Mouse (Mus musculus) gastrocnemius, adult 8-10 months (tissue): ENCODE data around the gene Pax1. TPM values are rescaled to one million over a fixed set of nuclear protein-coding genes. Genes with fewer than 3 reads are reported as not detected.

Source experiments
- DNase-seq, 2 experiments: peaks; one replicate each; pipeline ENCODE4 v3.0.0; 2022; ENCODE audit warnings: low spot score in 2 of 2
- total RNA-seq, 4 experiments: library from RNA; stranded (reverse); gene quantifications; 2 replicates each; pipeline ENCODE4 v1.2.4; 2022

Gene Pax1
- total RNA-seq, result not detected

DNA sequence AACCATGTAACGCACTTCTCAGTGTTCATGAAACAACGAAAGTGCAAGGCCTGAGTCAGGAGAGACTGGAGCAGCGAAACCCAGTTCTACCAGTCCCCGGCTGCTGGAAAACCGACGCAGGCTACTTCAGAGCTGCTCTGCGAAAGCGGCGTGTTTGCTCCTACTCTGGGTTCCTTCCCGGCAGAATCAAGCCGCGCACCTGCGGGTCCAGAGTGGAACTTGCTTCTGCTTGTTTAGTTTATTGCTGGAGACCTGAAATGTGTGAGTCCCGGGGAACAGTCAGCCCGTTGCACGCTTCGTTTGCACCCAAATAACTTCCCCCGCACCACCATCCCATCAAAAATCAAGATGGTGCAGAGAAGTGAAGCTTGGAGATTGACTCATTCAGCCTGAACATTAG lies at the start of gene Pax1:
TSS of gene Pax1 (plus strand) at position 345 of the 400 bp plus-strand sequence.
- no peak for DNase-seq

DNA sequence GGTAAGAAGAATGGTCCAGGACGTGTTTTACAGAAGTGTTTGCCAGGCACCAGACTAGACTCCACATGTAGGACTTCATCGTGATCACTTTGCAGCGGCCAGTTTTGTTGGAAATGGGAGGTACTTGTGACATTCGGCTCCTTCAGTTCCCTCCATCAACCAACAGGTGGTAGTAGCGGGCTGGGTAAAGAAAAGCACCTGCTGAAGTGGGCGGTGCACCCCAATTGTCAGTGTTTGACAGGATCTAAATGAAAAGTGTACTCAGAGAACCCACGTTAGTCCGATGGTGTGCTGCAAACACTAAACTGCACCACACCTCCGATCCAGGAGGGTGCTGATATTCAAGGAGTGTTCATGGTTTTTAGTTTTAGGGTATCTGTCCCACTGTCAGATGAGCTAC lies 40.7 kb upstream of the Pax1 start:
- DNase-seq, result no peak

DNA sequence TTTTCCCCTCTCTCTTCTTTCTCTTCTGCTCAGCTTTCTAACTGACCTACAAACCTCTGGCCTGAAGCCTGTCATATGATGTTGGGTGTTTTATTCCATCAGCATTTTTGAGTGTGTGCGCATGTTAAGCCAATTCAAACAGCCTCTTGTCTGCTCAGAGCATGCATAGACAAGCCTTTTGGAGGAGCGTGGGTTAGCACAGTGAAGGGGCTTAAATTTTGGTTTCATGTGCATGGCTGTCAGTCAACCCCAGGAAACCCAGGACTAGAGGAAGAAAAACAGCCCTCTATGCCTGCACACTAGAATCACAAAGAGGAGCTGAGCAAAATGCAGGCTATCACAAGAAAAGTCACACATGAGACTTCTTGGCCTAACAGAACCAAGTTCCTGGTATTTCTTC lies 36.5 kb upstream of the Pax1 start:
- DNase-seq, result no peak

DNA sequence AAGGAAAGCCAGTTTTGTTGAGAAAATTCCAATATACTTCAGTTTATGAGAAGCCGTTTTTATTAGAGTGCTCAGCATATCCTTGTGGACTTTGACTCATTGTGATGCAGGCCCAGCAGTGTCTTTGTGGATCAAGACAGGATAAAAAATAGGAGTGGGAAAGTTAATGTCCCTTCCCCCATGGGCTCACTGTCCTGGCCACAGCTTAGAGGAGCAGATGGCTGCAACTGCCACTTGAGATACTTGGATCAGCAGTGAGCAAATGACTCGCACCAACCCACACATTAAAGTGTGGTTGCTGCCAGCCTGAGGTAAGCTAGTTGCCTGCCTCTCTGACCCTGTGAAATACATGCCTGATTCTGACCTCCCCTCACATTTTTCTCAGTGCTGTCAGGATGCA lies 29.0 kb upstream of the Pax1 start:
- DNase-seq, result no peak

DNA sequence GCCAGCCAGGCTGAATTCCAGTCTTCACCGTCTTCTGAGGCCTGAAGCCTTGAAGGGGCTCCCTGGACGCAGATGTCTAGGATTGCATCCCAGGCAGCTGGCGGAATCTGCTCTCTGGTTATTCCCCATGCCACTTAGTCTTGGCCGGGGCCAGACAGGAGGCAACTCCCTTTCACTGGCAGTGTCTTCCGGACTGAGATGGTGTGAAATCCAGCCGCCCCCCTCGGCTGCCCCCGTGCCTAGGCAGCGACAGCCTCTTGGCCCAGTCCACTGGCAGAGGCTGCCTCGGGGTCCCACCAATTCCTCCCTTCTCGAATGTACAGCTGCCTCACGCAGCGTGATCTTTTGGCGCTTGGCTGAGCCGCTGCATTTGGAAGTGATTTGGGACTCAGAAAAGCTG lies 23.0 kb upstream of the Pax1 start:
- DNase-seq, result no peak

DNA sequence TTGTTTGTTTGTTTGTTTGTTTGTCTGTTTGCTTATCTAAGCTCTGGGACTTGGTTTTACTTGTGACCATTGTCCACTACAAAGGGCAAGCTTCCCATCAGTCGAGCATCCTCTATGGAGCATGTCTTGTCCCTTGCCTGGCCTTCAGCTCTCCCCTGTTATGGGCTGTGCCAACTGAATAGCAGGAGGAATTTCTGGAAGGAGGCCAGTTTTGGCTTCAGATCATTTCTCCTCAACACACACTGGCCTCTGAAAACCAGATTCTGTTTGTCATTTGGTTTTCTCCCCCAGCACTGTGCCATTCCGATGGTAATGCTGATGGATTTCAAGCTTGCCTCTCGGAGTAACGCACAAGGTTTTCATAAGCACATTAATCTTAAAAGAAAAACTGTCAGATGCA lies 21.9 kb upstream of the Pax1 start:
- no peak for DNase-seq

DNA sequence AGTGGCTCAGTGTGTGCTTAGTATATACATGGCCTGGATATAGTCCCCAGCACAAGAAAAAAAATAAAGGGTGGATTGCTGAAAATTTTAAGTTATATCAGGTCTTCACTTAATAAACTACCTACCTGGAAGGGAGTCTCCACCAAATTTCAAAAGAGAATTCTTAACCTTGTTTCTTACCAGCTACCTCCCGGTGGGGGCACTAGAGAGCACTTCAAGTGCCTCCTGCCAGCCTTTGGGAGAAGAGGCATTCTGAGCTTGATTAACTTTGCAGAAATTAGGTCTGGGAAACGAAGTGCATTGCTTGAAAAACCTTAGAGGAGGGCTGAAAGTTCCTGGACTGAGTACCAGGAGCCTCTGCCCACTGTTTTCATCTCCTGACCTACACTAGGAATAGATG lies 19.5 kb upstream of the Pax1 start:
- no peak for DNase-seq

DNA sequence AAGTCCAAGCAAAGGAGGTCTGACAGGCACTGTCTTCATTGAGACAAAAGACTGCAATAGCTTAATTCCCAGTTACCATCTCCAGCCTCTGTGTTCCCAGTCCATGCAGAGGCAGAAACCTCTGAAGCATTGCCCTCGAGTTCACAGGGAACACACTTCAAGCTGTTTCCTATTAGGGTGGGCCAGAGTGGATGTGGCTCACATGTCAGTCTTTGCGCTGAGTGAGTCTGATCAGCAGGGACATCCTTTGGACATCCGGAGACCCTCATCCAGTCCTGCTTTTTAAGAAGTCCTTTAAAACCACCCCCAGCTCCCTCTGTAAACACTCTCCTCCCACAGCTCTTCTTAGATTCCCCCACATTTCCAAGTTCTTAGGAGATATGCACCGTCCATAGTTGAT lies 2.0 kb upstream of the Pax1 start:
- DNase-seq, result no peak

DNA sequence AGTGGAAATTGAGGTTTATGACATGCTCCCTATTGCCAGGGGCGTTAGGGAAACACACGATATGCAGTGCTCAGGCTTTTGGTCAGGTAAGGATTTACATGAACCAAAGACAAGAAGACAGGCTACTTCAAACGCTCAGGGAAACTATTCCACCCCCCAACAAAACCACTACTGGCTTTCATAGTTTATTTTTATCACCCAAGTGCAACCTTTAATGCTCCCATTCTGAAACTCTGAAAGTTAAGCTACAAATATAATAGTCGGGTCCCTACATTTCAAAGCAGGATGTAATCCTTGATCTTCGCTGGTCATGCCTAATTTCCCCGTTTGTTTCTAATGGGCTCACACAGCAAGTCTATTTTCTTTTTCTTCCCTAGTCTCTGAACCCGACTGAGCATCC lies 1.3 kb upstream of the Pax1 start:
- DNase-seq, result no peak

DNA sequence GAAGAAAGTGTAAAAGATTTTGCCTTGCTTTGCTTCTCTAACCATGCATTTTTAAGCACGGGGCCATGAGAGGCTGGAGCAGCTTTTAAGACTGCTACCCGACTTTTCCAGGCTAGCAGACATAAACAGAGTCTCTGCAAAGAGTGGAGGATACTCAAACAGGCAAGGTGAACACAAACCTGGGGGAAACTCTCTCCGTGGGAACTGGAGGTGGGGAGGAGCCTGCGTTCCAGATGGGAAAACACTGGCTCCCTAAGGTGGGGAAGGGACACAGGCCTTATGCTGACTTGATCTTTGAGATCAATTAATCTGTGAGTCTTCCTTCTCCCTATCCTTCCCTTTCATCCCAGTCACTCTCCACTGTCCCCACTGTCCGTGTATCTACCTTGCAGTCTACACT lies 869 bp upstream of the Pax1 start:
- DNase-seq, result no peak

DNA sequence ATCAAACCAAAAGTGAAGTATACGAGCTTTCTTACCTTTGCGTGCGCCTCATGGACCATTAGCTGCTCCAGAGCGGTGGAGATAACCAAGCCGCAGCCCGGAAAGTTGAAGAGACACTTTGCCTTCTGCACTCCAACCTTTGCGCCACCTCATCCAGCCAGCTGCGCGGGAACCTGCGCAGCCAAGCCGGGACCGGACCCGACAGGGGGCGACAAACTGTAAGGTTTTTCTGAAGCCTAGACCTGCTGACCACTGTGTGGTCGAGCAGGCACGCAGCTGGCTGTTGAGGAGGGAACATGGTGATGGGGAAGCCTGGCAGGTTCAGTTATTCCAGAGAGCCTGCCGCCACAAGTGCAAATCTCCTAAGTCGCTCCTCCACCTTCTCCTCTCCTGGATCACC lies 591 bp downstream of the Pax1 start:
- no peak for DNase-seq

DNA sequence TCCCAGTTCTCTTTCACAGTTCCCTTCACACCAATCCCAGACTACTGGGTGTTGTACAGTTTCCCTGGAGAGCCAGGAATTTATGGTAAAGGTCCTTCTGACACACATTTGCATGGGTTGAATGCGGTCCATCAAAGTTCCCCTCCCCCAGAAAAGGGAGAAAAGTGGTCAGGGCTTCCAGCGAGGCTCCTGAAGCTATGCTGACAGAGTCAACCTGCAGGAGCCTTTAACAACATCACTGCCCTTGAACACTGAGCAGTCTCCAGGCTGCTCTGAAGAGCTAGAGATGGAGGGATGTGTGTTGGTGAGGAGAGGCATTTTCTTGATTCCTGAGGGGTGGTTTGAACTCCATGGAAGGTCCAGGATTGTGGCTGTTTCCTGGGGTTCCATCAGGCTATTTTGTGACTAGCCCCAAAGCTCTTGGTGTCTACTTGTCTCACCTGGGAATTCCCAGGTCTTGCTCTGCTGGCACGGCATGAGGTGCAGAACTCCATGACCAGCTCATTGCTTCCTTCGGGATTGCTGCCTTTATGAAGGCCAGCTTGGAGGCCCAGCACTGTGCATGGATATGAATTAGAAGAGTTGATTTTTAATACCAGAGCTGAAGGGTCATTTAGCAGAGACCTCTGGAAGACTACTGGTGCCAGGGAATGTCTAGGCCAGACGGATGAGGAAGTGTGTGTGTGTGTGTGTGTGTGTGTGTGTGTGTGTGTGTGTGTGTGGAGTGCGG lies 1.8 kb downstream of the Pax1 start:
- no peak for DNase-seq

DNA sequence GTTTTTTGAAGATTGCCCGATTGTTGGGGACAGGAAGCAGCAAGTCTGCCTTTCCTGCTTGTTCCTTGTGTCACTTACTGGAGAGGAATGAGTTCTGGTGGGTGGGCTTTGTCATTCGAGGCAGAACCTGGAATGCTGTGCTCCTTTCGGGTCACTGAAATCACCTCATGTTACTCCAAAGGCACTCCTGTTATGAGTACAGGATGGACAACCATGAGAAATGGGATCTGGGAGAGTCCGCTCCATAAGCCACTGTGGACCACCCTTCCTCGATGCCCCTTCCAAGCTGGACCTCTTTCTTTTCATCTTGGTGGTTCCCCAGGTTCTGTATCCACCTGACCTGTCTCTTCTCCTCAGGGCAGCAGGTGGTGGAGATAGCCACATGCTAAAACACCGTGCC lies 2.5 kb downstream of the Pax1 start:
- no peak for DNase-seq

DNA sequence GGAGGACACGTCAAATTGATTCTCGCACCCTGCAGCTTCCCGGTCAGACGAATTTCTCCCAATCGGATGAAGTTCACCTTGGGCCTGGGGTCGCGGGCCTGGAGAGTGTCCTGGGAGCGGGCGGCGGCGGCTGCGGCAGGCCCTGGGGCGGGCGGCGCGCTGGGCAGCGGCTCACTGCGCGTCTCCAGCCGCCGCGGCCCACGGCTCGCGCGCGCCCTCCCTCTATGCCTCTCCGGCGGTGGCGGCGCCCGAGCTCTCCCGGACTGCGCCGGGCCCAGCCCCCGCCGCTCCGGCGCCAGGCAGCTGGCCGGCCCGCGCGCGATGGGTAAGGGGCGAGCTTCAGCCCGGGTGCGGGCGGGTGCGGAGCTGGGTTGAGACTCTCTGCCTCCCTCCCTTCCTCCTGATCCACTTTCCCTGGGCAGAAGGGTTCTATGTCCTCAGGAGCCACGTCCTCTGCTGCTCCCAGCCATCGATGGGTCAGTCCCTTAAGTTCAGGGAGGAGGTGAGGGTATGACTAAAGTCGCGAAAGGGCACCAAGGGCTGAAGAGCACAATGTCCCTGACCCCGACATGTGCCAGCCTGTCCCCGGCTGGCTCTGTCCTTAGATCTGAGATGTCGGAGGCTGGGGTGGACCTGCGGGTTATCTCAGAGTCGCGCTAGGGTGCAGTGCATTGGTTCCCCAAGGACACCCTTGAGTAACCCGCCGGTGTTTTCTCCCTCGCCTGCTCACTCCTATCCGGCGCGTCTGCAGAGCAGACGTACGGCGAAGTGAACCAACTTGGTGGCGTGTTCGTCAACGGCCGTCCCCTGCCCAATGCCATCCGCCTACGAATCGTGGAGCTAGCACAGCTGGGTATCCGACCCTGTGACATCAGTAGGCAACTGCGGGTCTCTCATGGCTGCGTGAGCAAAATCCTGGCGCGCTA lies 3.5 kb downstream of the Pax1 start:
- no peak for DNase-seq

DNA sequence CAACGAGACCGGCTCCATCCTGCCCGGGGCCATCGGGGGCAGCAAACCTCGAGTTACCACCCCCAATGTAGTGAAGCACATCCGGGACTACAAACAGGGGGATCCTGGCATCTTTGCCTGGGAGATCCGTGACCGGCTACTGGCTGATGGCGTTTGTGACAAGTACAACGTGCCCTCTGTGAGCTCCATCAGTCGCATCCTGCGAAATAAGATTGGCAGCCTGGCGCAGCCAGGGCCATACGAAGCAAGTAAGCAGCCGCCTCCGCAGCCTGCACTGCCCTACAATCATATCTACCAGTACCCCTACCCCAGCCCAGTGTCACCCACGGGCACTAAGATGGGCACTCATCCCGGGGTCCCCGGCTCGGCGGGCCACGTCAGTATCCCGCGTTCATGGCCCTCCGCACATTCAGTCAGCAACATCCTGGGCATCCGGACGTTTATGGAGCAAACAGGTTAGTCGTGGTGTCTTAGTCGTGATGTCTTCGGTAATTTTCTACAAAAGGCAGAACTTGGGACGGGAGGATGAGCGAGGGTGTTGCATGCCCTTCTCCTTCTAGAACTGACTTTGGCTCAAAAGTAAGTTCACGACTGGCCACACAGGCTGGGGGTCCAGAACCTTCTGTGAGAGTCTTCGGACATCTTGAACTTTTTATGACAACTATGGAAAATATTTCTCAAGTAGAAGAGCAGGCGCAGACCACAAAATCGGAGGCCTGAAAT lies 4.3 kb downstream of the Pax1 start:
- no peak for DNase-seq

DNA sequence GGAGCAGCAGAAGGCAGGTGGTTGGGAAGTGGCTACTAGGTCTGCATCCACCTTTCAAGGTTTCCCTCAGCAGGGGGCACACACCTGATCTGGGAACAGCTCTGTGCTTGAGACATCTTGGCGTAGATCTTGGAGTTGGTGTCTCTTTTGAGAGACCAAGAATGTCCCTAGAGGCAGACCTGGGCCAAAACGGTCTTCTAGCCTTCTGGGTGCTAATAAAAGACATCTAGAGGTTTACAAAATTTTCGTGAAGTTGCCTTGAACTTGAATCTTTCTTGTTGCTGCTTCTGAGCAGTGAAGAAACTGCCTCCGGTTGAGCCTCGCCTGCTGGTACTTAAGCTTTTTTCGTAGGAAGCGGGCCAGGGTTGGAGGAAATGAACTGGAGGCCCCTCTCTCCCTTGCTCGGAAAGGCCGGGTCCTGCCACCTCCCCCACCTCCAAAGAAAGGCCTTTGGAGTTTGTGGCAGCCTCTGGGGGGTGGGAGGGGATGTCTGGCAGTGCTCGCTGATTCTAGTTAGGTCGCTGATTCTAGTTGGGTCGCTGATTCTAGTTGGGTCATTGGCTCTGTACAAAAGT lies 5.6 kb downstream of the Pax1 start:
- no peak for DNase-seq

DNA sequence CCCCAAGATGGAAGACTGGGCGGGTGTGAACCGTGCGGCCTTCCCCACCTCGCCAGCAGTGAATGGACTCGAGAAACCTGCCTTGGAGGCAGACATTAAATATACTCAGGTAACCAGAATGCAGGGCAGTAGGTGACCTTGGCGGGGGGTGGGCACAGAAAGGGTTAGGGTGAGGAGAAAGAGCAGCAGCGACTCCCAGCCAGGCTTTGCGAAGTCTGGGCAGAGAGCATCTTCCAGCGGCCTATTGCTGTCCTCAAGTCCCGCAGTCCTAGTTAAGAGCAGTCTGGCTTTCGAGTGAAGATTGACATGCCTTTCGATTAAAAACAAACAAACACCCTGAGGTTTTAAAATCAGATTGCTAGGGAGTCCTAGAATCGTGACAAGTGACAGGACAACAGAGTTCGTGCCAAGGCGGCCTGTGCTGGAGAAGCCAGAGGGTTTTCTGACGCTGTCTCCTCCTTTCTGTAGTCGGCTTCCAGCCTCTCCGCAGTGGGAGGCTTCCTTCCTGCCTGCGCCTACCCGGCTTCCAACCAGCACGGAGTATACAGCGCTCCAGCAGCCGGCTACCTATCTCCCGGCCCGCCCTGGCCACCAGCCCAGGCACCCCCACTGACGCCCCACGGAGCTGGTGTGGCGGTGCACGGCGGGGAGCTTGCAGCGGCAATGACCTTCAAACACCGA lies 6.3 kb downstream of the Pax1 start:
- no peak for DNase-seq

DNA sequence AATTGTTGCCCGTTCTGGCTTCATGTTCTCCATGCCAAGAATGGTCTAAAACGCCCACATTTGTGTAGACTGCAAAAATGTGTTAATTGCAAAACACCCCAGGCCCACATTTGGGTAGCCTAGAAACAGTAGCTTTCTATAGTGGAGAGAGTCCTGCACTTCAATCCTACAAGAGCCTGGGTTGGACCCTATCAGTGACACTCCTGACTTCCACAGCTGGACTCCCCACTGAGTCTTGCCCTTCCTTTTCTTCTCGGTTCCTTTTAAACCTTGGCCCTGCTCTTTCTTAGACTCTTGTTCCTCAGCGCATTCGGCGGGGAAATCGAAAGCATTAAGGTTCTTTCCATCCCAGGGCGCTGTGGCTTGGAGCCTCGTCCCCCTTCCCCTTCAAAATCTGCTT lies 7.8 kb downstream of the Pax1 start:
- no peak for DNase-seq

DNA sequence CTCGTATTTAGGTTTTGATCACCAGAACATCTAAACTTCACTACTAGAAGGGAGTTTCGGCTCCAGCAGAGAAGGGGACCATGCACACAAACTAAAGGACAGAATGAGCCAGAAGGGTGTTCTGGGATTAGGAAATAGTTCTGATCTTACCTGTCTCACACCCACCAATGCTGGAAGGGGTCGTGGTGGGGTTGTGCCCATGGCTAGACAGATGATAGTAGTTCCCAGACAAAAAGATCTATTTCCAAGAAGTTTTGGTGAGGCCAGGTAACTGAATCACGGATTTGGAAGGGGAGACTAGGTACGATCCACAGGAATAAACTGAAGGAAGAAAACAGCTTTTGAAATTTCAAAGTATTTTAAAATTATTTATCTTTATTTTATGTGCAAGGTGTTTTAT lies 8.4 kb downstream of the Pax1 start:
- DNase-seq, result no peak

DNA sequence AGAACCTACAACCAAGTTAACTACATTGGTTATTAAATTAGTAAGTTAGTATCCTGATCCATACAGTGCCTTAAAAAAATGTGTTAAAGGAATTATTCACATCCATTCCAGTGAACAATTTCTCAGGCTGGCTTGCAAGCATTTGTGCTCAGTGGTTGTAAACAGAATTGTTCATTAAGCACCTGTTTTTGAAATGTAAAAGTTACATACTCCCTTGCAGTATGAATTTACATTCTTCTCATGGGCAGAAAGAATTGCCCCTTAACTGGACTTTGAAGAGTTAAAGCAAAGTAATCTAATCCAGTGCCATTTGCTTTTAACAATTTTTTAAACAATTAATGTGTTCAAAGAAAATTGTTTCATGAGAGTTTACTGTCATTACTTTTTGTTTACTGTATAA lies 9.6 kb downstream of the Pax1 start:
- DNase-seq, result no peak

DNA sequence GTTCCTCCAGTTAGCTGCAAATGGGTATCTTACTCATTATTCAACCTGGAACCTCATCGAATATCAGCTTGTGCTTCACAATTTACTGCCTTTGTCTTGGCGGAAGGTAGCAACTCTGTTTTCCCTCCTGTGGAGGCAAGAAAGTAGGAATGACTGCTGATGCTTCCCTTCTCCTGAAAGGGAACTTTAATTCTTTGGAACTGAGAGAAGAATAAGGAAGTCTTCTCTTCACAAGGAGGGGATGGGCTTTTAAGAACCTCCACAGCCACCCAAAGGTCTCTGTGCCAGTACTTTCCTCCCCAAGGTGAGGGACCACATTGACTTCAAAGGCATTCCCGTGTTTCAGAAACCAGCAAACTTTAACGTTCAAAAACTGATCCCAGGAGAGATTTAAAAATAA lies 10.1 kb downstream of the Pax1 start:
- no peak for DNase-seq
